15 mouse cellular contexts compared by ENCODE assay signal in the genomic region with DNA sequence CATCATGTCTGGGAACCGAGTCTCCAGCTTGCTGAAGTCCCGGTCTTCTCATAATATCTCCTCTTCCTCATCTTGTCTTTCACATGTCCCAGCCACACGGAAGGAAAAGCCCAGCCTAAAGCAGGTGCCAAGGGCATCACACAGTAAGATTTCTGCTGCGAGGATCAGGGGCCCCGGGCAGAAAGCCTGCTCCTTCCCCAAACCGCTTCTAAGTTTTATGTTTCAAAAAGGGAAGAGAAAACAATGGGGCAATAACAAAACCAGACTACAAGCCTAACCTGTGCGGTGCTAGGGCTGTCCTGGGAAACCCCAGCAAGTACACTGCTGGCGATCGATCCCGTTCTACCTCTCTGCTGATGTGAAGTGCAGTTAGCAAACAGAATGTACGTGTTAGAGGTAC.
"Had no signal": no experiment of that assay in that cellular context is flagged by ENCODE, and none has a peak within 500 bp of the region (broad histone marks: within the 10 kb centered on the region; RNA-seq: fewer than 3 reads in every experiment).

No protein-coding gene starts in this region.

- H3K4me3 ChIP-seq: megakaryocyte, embryonic 14.5 days; midbrain, embryonic 13.5 days; midbrain, embryonic 15.5 days; neural tube, embryonic 12.5 days; stomach, embryonic 15.5 days had no signal

- DNase-seq: lung, adult 18-20 months; lung, embryonic 14.5 days; lung, postnatal 10 days; lung, postnatal 36 days; right cerebral cortex, postnatal 14 days; thymus, adult 2 months; thymus, postnatal 25 days; thymus, postnatal 4 days had no signal

- ATAC-seq: midbrain, embryonic 13.5 days; midbrain, embryonic 15.5 days had no signal

- H3K27ac ChIP-seq: macrophage; midbrain, embryonic 13.5 days; midbrain, embryonic 15.5 days; neural tube, embryonic 12.5 days; stomach, embryonic 15.5 days; stomach, postnatal 0 days had no signal
